Mouse (Mus musculus): ENCODE measurements around the gene Os9.
"Not testable (repeated sequence)": the region's sequence is repeated elsewhere in the genome, so short reads cannot be mapped to it uniquely, and the experiment has no call there.

The Os9 gene

DNA sequence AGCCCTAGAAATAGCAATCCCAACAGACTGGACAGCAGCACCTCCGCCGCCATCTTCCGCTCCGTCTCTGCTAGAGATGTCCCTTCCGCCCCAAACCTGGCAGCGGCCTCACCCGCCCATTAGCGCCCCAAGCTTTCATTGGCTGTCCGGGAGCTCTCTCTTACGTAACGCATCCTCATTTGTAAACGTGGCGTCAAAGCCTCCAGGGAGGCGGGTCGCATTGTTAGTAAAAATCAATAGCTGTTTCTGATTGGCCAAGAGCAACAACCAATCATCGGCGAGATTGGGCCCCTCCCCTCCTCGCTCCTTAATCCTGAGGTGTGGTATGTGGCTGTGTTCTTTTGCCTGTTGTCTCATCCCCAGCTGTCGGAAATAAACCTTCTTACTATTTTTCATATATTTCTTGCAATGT, at the start of gene Os9:
Os9 (minus strand) TSS at position 66 of the 412 bp plus-strand sequence.
- in situ Hi-C loops (cut with MboI, MseI) = no loop called here

DNA sequence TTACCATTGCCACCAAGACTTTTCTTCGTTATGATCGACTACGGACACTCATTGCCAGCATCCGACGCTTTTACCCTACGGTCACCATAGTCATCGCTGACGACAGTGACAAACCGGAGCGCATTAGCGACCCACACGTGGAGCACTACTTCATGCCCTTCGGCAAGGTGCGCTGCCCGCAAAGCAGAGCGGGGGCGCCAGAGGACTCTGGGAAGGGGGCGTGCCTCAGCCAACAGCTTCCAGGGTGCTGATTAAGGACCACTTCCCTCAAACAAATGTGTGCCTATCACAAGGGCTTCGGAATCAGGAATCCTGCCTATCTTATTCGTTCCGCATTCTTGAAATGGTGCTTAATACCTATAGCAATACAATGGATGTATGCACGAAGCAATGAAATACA, 49.1 kb upstream of the Os9 start:
- in situ Hi-C loops (cut with MboI, MseI) = loop anchor here (5.0 kb wide), 1 partner anchor 53 kb away; no protein-coding TSS in a partner anchor

DNA sequence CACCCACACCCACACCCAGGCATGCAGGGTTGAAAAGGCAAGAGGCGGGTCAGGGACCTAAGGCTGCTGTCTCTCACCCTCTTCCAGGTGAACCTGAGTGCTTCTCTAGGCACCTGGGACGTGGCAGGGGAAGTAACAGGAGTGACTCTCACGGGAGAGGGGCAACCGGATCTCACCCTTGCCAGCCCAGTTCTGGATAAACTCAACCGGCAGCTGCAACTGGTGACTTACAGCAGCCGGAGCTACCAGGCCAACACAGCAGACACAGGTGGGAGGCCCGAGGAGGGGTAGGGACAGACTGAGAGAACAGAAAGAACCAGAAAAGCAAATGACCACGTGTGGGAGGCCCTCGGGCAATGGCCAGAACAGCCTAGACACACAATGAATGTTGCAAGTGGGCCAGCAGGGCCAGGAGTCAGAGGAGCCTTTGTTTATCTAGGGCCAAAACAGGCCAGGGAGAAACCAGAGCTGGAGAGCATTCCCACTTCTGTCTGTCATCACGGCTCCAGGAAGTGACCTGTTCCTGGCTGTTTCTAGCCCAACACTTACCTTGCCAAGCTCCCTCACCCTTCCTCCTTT, 46.8 kb upstream of the Os9 start:
- in situ Hi-C loops (cut with MboI, MseI) = no loop called here

DNA sequence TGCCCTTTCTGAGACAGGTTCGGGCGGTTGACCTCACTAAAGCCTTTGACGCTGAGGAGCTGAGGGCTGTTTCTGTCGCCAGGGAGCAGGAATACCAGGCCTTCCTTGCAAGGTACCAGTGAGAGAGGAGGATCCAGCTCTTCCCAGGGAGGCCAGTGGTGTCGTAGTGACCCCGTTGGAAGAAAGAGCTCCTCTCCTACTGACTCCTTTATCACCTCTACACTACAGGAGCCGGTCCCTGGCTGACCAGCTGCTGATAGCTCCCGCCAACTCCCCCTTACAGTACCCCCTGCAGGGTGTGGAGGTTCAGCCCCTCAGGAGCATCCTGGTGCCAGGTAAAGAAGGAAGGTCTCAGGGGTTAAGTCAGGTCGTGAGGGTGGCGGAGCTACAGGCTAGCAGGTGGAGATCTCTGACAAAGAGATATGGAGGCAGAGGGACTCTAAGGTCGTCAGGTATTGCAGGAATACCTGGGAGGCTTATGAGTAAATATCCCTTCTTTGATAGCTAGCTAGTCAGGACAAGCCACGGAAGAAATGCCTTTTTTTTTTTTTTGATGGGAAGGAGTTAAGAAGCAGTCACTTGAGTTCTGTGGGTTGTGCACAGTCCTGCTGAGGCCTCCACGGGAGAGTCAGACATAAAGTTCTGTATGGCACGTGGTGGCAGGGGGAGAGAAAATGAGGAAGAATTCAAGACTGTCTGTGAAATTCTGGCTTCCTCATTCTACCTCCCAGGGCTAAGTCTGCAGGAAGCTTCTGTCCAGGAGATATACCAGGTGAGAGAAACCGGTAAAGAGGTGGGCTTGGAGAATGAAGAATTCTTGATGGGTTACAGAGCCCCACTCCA, 46.1 kb upstream of the Os9 start:
- in situ Hi-C loops (cut with MboI, MseI) = no loop called here

DNA sequence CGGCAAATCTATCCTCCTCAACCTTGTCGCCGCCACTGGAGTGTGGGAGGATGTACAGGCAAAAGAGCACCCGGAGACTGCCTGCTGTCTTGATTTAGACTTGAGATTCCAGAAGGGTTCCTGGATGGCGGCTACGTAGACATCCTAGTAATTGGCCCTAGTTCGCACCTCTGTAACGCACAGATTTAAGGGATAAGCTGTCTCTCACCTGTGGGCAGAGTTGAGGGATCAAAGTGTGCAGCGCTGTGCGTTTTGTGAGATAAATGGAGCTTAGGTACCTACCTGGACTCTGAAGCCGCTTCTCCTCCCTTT, 45.4 kb upstream of the Os9 start:
- in situ Hi-C loops (cut with MboI, MseI) = no loop called here

DNA sequence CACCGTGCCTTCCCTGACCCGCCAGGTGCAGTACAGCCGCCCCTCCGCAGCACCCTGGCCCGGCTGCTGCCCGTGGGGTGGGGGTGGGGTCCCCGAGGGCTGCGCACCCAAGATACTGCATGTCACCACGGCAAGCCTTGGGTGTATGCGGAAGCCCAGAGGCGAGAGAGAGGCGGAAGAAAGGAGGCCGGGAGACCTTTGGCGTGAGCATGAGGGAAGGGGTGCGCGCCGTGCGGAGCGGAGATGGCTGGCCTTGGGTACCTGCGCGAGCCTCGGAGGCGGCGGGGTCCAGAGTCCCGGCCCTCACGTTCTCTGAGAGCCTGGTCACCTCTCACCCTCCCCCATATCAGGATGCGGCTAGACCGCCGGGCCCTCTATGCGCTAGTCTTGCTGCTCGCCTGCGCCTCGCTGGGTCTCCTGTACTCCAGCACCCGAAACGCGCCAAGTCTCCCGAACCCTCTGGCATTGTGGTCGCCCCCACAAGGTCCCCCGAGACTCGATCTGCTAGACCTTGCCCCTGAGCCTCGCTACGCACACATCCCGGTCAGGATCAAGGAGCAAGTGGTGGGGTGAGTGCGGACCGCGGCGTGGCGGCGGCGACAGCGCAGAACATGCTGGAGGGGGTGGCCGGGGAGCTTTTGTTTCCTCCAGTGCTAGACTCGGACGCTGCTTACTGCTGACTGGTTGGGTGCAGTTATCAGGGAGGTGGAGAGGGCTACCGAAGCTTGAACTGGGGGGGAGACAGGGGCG, 44.9 kb upstream of the Os9 start:
- in situ Hi-C loops (cut with MboI, MseI) = no loop called here

DNA sequence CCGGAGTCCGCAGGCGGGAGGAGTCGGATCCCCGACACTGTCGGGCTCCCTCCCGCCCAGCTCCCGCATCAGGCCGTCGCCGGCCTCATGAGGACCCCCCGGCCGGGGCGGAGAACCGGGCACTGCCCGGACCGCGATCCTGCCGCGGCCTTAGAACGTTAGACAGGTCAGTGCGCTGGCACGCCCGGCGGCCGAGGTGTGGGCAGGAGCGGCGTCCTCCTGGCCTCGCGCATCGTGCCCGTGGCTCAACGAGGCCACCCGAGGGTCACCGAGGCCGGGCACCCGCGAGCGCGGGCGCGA, 44.4 kb upstream of the Os9 start:
- in situ Hi-C loops (cut with MboI, MseI) = no loop called here

DNA sequence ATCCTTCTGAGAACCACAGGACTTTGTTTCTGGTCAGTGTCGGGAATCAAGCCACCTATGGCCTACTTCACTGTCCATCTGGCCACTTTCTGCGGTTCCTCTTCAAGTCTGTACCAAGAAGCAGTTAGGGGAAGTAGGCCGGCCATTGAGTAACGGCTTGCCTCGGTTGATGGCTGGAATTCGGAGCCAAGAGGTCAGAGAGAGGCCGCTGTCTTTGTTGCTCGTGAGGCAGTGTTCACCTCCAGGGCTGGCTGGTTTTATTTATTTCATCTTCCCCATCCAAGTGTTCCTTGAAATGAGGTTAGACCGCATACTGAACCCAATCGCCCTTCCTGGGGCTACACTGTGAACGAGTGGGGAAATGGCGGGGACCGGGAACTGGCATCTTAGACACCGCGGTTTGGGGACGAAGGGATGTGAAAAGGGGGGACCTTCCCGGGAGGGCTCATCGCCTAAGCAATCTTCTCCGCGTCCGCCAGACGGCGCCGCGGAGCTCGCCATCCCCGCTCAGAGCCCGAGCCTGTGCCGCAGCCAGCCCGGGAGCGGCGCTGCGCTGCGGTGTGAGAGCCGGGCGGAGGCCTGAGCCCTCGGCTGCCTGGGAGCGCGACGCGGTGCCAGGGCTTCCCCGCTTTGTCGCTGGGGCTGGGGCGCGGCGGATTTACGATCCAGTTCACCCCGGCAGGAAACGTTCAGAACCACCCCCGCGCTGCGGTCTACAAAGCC, 43.9 kb upstream of the Os9 start, which contains the start of gene B4galnt1:
B4galnt1 (plus strand) TSS at position 595 of the 723 bp plus-strand sequence.
- in situ Hi-C loops (cut with MboI, MseI) = no loop called here

DNA sequence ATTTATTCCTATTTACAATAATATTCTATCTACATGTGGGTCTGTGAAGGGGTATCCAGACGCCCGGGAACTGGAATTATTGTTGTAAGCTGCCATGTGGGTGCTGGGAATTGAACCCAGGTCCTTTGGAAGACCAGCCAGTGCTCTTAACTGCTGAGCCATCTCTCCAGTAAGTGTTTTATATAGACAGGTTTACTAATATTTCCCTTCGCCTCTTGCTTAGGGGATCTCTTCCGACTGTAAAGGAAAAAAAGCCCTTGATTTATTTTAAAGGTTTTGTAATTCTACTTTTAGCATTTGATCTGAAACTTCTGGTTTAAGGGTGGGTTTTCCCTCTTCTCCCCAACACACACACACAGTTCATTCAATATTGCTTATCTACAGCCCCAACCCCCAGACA, 43.3 kb upstream of the Os9 start:
- in situ Hi-C loops (cut with MboI, MseI) = no loop called here

DNA sequence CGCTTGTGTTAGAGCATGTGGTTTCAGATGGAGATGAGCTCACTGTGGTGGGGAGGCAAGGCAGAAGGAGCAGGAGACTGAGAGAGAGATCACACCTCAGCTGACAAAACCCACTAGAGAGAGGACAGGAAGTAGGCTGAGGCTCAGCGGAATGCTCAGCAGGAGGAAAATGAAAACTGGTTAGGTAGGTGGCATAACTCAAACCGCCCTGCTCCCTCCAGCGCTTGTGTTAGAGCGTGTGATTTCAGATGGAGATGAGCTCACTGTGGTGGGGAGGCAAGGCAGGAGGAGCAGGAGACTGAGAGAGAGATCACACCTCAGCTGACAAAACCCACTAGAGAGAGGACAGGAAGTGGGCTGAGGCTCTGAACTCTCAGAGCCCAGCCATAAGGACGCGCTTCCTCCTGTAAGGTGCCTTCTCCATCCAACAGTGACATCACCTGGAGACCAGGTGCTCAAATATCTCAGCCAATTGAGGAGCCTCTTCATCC, 41.9 kb upstream of the Os9 start:
- in situ Hi-C loops (cut with MboI, MseI) = not testable (repeated sequence)

DNA sequence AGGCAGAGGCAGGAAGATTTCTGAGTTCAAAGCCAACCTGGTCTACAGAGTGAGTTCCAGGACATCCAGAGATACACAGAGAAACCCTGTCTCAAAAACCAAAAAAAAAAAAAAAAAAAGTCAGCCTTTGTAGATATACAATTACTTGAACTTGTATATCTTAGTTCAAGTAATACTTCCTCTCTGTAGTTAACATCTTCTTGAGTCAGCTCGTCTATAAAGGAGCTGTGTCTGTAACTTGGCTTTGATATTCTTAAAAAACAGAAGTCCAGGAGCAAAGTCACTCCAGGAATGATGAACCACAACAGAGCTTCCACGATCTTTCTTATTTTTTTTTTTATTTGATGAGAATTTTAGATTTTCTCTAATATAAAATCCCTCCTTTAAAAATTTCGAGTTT, 39.8 kb upstream of the Os9 start:
- in situ Hi-C loops (cut with MboI, MseI) = no loop called here

DNA sequence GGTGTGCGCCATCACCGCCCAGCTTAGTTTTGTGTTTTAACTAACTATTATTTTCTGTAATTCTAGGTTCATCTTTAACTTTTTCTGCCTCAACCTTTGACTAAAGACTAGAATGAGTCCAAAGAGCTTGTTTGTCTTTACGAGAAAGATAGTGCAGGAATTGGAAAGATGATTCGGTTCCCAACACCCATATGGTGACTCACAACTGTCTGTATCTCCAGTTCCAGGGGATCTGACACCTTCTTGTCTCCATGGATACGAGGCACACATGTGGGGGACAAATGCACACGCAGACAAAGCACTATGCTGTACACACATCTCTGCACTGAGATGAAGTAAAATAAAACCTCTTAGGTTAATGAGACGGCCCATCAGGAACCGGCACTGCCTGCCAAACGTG, 39.1 kb upstream of the Os9 start:
- in situ Hi-C loops (cut with MboI, MseI) = no loop called here

DNA sequence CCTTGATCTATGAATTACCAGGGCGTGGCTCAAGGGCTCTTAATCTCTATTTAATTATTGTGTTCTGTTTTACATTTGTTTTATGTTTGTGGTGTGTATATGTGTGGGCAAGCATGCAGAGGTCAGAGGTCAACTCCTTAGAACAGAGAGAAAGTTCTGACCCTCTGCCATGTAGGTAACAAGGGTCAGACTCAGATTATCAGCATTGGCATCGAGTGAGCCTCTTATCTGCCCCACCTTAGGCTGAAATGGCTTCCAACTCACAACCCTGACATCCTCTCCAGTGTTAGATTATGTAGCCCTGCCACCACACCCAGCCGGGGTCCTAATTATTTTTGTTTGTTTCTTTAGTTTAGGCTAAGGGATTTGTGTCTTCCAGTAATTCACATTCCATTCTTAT, 37.5 kb upstream of the Os9 start:
- in situ Hi-C loops (cut with MboI, MseI) = no loop called here

DNA sequence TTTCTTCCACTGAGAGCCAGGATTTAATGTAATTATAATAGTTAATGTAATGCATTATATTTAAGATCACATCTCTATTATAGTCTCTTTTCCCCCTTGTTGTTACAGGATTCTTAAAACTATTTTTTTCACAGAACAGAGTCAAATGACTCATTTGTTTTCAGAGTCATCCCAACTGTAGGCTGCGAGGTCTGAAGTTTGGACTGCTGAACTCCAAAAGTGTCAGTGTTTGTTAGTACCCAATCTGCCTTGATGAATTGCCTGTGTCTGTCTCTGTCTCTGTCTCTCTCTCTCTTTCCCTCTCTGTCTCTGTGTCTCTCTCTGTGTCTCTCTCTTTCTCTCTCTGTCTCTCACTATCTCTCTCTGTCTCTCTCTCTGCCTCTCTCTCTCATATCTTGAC, 35.6 kb upstream of the Os9 start:
- in situ Hi-C loops (cut with MboI, MseI) = no loop called here

DNA sequence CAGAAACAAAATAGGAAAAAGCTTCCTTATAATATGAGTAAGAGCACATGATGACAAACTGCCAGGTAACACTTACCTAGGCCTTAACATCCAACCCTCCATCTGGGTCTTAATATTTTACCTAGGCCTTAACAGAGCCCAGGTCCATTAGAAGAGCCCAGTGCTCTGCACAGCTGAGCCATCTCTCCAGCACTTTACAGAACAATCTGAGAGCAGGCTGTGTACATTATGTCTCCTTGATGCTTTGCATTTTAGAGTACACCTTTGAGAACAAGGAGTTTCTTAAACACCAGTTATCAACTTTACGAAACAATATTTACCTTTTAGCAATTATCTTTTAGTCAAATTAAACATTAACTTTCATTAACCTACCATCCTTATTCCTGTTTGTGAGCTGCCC, 35.2 kb upstream of the Os9 start:
- in situ Hi-C loops (cut with MboI, MseI) = no loop called here

DNA sequence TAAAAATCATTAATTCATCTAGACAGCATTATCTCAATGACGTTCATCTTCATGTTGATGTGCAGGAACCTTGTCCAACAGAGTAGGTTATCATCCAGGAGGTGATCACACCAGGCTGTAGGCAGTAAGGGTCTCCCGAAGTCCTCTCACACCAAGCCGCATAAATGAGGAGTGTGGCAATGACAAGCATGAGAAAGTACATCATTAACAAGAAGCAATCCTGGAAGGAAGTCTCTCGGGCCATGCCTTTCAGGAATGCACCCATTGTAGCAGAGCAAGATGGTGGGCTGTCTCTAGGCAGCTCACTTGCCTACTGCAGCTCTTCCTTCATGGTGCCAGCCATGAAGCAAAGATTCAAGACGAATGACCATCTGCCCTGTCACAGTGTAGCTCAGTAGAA, 33.7 kb upstream of the Os9 start:
- in situ Hi-C loops (cut with MboI, MseI) = no loop called here

DNA sequence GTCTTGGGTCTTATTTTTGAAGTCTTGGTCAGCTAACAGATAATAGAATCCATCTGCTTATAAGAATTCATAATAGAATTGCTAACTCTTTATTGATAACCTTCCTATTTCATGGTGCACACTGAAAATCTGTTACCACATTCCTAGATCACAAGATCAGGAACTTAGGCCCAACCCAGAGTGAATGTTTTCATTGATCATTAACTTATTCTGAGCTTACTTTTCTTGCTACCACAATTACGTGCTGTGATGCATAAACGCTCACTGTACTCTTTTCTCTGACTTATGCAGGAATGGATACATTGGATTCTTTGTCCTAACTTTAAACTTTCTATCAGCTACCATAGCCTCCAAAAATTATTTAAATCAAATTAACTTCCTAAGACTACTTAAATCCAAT, 33.3 kb upstream of the Os9 start:
- in situ Hi-C loops (cut with MboI, MseI) = no loop called here

DNA sequence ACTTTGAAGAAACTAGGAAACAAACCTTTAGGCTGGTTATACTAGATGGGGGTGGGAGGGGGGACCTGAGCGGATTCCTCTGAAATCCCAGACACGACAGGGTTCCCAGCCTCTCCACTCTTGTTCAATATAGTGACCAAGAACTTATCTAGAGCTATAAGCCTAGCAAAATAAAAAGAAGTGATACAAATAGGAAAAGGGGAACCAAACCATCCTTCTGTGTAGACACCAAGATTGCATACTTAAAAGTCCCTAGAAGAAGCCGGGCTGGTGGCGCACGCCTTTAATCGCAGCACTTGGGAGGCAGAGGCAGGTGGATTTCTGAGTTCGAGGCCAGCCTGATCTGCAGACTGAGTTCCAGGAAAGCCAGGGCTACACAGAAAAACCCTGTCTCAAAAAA, 32.4 kb upstream of the Os9 start:
- in situ Hi-C loops (cut with MboI, MseI) = no loop called here

DNA sequence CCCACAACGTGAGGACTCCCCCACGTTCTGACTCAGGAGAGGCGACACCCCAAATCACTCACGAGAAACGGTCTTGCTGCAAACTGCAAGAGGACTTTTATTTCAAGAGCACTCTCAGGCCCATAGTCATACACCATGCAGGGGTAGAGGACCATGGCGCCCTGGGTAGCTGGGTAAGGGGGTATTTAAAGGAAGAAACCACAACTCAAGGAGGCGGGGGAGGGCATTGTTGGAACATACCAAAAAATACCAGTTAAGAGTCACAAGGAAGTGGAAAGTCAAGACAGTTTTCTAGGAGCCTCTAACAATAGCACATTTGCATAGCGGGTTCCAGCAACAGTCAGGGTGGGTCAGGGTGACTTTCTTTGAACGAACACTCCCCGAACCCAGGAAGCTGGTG, 31.6 kb upstream of the Os9 start:
- in situ Hi-C loops (cut with MboI, MseI) = not testable (repeated sequence)

DNA sequence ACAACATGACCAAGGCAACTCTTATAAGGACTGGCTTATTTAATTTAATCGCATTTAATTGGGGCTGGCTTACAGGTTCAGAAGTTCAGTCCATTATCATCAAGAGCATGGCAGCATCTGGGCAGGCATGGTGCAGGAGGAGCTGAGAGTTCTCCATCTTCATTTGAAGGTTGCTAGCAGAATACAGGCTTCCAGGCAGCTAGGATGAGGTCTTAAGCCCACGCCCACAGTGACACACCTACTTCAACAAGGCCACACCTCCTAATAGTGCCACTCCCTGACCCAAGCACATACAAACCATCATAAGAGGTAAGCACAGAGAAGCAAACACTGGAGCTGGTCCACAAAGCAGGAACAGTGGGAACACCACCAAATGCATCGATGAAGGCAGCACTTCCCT, 30.3 kb upstream of the Os9 start:
- in situ Hi-C loops (cut with MboI, MseI) = not testable (repeated sequence)

DNA sequence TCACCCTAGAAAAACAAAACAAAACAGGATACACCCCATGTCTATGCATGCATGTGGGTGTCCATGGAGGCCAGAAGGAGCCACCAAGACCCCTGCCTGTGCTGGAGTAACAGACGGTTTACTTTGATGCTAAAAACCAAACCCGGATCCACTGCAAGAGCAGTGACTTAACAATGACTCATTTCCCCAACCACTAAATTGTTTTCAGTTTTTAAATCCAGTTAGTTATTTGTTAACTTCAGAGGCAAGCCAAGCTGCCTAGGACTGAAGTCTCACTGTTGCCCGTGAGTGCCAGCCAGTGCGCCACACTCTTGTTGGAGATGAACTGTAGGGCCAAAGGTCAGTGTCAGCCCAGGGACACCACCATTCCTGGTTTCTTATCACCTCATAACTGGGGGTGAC, 29.5 kb upstream of the Os9 start:
- in situ Hi-C loops (cut with MboI, MseI) = no loop called here

DNA sequence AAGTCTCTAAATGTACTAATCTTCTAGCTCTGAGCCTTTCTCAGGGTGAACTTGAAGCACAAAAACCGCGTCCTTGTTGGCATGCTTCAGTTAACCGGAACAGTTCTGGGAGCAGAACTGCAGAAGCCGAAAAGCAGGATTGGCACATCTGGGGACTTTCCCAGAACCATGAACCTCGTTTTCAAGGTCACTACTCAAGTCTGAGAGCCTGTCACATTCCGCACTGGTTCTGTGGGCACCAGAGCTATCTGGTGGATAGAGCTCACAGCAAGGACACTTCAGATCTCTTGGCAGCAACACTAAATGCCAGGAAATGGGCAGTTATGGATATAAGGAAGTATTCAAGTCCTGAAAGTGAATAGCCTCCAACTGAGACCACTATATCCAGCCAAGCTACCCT, 26.2 kb upstream of the Os9 start:
- in situ Hi-C loops (cut with MboI, MseI) = no loop called here
